Mouse (Mus musculus): ENCODE data around the gene Slc22a2. TPM values are rescaled to one million over a fixed set of nuclear protein-coding genes. Genes with fewer than 3 reads are reported as not detected.

Slc22a2 gene
- polyA plus RNA-seq, 2 experiments: not detected

DNA sequence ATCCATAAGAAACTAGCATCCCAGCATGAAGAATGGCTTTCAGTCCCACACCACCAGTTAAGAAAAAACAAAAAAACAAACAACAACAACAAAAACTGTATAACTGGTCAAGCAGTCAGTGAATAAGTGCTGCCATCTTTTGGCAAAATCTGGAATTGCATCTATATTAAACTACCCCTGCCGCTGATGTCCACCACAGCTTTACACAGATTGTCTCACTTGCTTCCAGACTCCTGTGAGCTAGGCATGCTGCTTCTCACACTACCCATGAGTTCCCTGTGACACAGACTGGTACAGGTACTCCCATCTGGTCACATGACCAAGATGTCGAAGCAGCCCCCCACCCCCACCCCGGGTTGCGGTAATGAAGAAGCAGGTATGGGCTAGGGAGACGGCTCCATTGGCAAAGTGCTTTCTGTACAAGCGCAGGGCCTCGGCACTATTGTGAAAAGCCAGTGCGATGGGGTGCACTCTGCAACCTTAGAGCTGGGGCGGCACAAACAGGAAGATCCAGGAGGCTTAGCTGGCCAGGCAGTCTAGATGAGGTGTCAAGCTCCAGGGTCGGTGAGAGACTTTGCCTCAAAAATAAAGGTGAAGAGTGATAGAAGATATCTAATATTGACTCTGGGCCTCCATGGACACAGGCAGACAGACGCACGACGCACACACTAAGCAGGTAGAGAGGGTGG is 76.8 kb downstream of the Slc22a2 start:
- Histone ChIP-seq H3K4me2 (replicated peaks; ENCODE audit: low read depth, low read length, severe bottlenecking) (no peak overlapping the region), H3K4me1 (ENCODE audit: control insufficient read depth, insufficient read depth, low read length) (no peaks in the 10 kb centered on the region), H3K9ac (ENCODE audit: low read depth, low read length, severe bottlenecking) (no peak overlapping the region), H3K27me3 (ENCODE audit: control insufficient read depth, insufficient read depth, low read length) (no peaks in the 10 kb centered on the region), H3K9me3 (ENCODE audit: control insufficient read depth, low read length) (no peaks in the 10 kb centered on the region), H3K27ac (replicated peaks; ENCODE audit: low read depth, low read length) (no peak overlapping the region), H3K4me3 (replicated peaks; ENCODE audit: low read length) (no peak overlapping the region), H3K36me3 (ENCODE audit: control insufficient read depth, insufficient read depth, low read length) (no peaks in the 10 kb centered on the region)
- no peak for TF ChIP-seq POLR2A (IDR thresholded peaks at IDR 0.05; ENCODE audit: borderline replicate concordance, extremely low read depth, insufficient read depth, insufficient read length)
- ATAC-seq (ENCODE audit: low FRiP score, low read depth): no peak
- DNase-seq (ENCODE audit: low spot score): peak; percentile 65
- WGBS: 65% methylated on average over 13 of the region's 13 CpGs

- DNase-seq (ENCODE audit: low spot score) (no peak), ATAC-seq (ENCODE audit: low FRiP score, low read depth) (no peak)
- TF ChIP-seq POLR2A (IDR thresholded peaks at IDR 0.05; ENCODE audit: borderline replicate concordance, extremely low read depth, insufficient read depth, insufficient read length): no peak
- Histone ChIP-seq H3K4me2 (replicated peaks; ENCODE audit: low read depth, low read length, severe bottlenecking) (no peak overlapping the region), H3K4me3 (replicated peaks; ENCODE audit: low read length) (no peak overlapping the region), H3K27me3 (ENCODE audit: control insufficient read depth, insufficient read depth, low read length) (no peaks in the 10 kb centered on the region), H3K36me3 (ENCODE audit: control insufficient read depth, insufficient read depth, low read length) (no peaks in the 10 kb centered on the region), H3K9me3 (ENCODE audit: control insufficient read depth, low read length) (no peaks in the 10 kb centered on the region), H3K4me1 (ENCODE audit: control insufficient read depth, insufficient read depth, low read length) (peaks cover 3% of the 10 kb centered on the region; the same call in 1 of the 2 replicates), H3K27ac (replicated peaks; ENCODE audit: low read depth, low read length) (no peak overlapping the region), H3K9ac (ENCODE audit: low read depth, low read length, severe bottlenecking) (no peak overlapping the region)
- WGBS: 74% methylated on average over 8 of the region's 8 CpGs
Measured at GRCm38 (mm10) chr17:12664156-12664555, 80.2 kb downstream of the Slc22a2 start.

DNA sequence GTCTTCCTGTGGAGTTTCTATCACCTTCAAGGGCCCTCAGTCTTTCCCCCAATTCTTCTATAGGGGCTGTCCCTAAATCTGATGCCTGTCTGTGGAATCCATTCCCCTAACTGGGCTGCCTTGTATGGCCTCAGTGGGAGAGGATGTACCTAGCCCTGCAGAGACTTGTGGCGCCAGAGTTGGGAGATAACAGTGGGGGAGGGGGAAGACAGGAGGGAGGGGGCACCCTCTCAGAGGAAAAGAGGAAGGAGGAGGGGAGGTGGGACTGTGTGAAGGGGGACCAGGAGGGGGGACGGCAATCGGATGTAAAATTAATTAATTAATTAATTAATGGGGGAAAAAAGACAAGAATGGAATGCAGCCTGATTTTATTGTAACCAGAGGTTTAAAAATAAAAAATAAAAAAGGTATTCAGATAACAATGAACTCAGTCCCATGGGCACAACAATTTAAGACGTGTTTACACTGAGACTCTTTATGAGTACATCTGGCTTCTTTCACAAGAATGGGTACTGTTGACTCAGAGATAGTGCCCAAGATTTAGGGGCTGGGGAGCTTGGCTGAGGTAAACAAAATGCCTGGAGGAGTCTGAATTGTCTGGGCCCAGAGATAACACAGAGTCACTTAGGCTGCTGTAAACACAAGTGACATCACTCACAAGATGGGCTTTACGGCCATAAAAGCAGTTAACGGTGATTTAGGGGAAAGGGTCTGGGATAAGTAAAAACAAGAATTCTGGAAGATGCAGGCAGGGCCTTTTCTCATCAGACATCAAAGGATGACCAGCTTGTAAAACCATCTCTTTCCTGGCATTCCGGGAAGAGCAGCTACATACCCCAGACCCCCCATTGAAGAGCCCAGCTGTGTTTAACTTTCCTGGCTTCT is 84.8 kb downstream of the Slc22a2 start:
- no peak overlapping the region for H3K4me2 ChIP-seq (replicated peaks; ENCODE audit: low read depth, low read length, severe bottlenecking)
- H3K4me3 ChIP-seq (replicated peaks; ENCODE audit: low read length): no peak overlapping the region
- peaks cover 6% of the 10 kb centered on the region; the same call in 1 of the 2 replicates for H3K4me1 ChIP-seq (ENCODE audit: control insufficient read depth, insufficient read depth, low read length)
- no peak overlapping the region for H3K27ac ChIP-seq (replicated peaks; ENCODE audit: low read depth, low read length)
- WGBS: 16% methylated on average over 7 of the region's 7 CpGs
- DNase-seq (ENCODE audit: low spot score) (no peak), ATAC-seq (ENCODE audit: low FRiP score, low read depth) (peak; percentile 43)
- H3K36me3 ChIP-seq (ENCODE audit: control insufficient read depth, insufficient read depth, low read length): no peaks in the 10 kb centered on the region
- H3K9me3 ChIP-seq (ENCODE audit: control insufficient read depth, low read length): no peaks in the 10 kb centered on the region
- H3K27me3 ChIP-seq (ENCODE audit: control insufficient read depth, insufficient read depth, low read length): no peaks in the 10 kb centered on the region
- H3K9ac ChIP-seq (ENCODE audit: low read depth, low read length, severe bottlenecking): no peak overlapping the region
- no peak for TF ChIP-seq POLR2A (IDR thresholded peaks at IDR 0.05; ENCODE audit: borderline replicate concordance, extremely low read depth, insufficient read depth, insufficient read length)

- no peak for TF ChIP-seq POLR2A (IDR thresholded peaks at IDR 0.05; ENCODE audit: borderline replicate concordance, extremely low read depth, insufficient read depth, insufficient read length)
- Histone ChIP-seq H3K4me2 (replicated peaks; ENCODE audit: low read depth, low read length, severe bottlenecking) (no peak overlapping the region), H3K9ac (ENCODE audit: low read depth, low read length, severe bottlenecking) (no peak overlapping the region), H3K27ac (replicated peaks; ENCODE audit: low read depth, low read length) (no peak overlapping the region), H3K36me3 (ENCODE audit: control insufficient read depth, insufficient read depth, low read length) (no peaks in the 10 kb centered on the region), H3K4me1 (ENCODE audit: control insufficient read depth, insufficient read depth, low read length) (peaks cover 6% of the 10 kb centered on the region; the same call in 1 of the 2 replicates), H3K27me3 (ENCODE audit: control insufficient read depth, insufficient read depth, low read length) (no peaks in the 10 kb centered on the region), H3K9me3 (ENCODE audit: control insufficient read depth, low read length) (no peaks in the 10 kb centered on the region), H3K4me3 (replicated peaks; ENCODE audit: low read length) (no peak overlapping the region)
- no peak for DNase-seq (ENCODE audit: low spot score)
- peak; percentile 20; the same call in 1 of the 2 replicates for ATAC-seq (ENCODE audit: low FRiP score, low read depth)
Measured at GRCm38 (mm10) chr17:12669363-12669679, 85.4 kb downstream of the Slc22a2 start.

DNA sequence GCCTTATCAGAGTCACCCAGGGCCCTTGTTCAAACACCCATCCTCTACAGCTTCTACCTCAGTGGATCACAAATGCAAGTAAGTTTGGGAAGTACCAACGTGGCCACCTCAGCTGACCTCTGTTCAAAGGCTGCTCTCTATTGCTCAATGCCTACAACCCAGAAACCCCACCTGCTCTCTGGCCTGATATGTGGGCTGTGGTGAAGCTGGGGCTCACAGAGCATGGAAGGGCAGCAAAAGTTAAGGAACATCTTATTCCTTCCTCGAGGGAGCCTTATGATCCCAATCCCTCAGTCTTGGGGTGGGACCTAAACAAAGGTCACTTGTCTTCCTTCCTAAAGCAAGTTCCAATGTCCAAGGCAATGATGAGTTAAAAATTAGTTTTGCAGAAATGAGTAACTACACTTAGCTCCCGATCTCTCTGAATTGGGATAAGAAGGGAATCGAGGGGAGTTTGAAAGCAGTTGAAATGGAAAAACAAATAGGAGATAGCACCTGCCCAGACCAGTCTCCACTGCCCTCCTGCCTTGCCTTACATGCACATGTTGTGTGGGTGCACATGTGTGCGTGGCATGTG is 87.2 kb downstream of the Slc22a2 start:
- no peak for TF ChIP-seq POLR2A (IDR thresholded peaks at IDR 0.05; ENCODE audit: borderline replicate concordance, extremely low read depth, insufficient read depth, insufficient read length)
- Histone ChIP-seq H3K27me3 (ENCODE audit: control insufficient read depth, insufficient read depth, low read length) (no peaks in the 10 kb centered on the region), H3K4me1 (ENCODE audit: control insufficient read depth, insufficient read depth, low read length) (peaks cover 6% of the 10 kb centered on the region; the same call in 1 of the 2 replicates), H3K27ac (replicated peaks; ENCODE audit: low read depth, low read length) (no peak overlapping the region), H3K9ac (ENCODE audit: low read depth, low read length, severe bottlenecking) (no peak overlapping the region), H3K36me3 (ENCODE audit: control insufficient read depth, insufficient read depth, low read length) (no peaks in the 10 kb centered on the region), H3K4me3 (replicated peaks; ENCODE audit: low read length) (no peak overlapping the region), H3K4me2 (replicated peaks; ENCODE audit: low read depth, low read length, severe bottlenecking) (no peak overlapping the region), H3K9me3 (ENCODE audit: control insufficient read depth, low read length) (no peaks in the 10 kb centered on the region)
- 91% methylated on average over 5 of the region's 5 CpGs for WGBS
- DNase-seq (ENCODE audit: low spot score): no peak
- no peak for ATAC-seq (ENCODE audit: low FRiP score, low read depth)
